Mouse (Mus musculus): Measurements from ENCODE around the gene Zfp57. TPM values are rescaled to one million over a fixed set of nuclear protein-coding genes. Genes with fewer than 3 reads are reported as not detected.

Zfp57 gene
- total and polyA plus RNA-seq, 2 experiments from 2014 or later = 9.2 to 12.5 TPM

DNA sequence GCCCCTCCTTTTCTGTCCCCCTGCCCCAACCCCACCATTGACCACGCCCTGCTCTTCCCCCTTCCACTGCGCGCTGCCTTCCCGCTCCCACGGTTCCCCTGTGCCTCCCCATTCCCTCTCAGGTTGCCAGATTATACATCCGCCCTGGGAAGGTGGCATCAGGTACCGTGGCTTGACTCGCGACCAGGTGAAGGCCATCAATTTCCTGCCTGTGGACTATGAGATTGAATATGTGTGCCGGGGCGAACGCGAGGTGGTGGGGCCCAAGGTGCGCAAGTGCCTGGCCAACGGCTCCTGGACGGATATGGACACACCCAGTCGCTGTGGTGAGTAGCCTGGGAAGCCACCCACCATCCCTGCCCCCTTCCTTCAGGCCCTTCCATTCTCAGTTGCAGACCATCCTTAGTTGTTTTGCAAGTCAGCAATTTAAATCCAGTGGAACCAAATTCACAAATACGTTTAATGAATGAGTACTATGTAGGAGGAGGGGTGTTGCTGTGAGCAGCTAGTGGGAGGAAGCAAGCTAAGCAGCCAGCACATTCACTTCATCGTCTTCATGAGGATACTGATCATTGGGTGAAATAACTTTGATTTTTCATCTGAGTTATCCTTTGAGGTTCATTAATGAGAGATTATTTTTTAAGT is 46.5 kb downstream of the Zfp57 start:
- H3K4me1 ChIP-seq (ENCODE audit: control insufficient read depth, insufficient read depth) = peaks cover 22% of the 10 kb centered on the region
- H3K4me3 ChIP-seq (ENCODE audit: low read depth, low read length) = no peak overlapping the region
- ATAC-seq (ENCODE audit: insufficient read depth, low read depth) = no peak
- no peak for DNase-seq (ENCODE audit: low spot score)
- H3K36me3 ChIP-seq (replicated peaks; ENCODE audit: control insufficient read depth, insufficient read depth, low read length) = no peaks in the 10 kb centered on the region
- H3K27me3 ChIP-seq (ENCODE audit: control insufficient read depth, insufficient read depth, low read length) = peaks cover 37% of the 10 kb centered on the region
- H3K9ac ChIP-seq (replicated peaks; ENCODE audit: low read depth, low read length) = no peak overlapping the region
- peak overlapping the region; percentile 82; the same call in 1 of the 2 replicates for H3K4me2 ChIP-seq (ENCODE audit: low read depth, low read length)
- no peak for TF ChIP-seq EP300 (IDR thresholded peaks at IDR 0.05; ENCODE audit: low read depth)
- TF ChIP-seq CTCF (IDR thresholded peaks at IDR 0.05; ENCODE audit: low read depth) = no peak
- WGBS = 43% methylated on average over 19 of the region's 19 CpGs
- H3K27ac ChIP-seq (ENCODE audit: low read depth) = no peak overlapping the region
- no peaks in the 10 kb centered on the region for H3K9me3 ChIP-seq (replicated peaks; ENCODE audit: control insufficient read depth, low read length)

DNA sequence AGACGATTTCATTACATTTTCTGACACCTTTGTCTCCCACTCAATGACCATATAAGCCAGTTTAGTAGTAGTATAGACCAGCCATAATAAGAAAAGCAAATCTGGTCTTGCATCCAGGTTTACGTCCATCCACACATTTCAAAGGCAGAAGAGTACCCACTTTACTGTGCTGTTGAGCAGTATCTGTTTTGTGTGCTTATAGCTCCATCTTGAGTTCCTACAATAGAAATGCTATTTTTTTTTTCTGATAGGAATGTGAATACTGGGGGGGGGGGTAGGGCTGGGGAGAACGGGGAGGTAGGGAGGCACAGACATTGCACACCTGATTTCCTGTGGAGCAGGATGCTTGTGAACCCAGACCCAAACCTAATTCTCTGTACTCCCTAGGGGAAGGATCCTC is 47.0 kb downstream of the Zfp57 start:
- no peaks in the 10 kb centered on the region for H3K36me3 ChIP-seq (replicated peaks; ENCODE audit: control insufficient read depth, insufficient read depth, low read length)
- peaks cover 22% of the 10 kb centered on the region for H3K4me1 ChIP-seq (ENCODE audit: control insufficient read depth, insufficient read depth)
- H3K4me3 ChIP-seq (ENCODE audit: low read depth, low read length) = no peak overlapping the region
- 42% methylated on average over 3 of the region's 3 CpGs for WGBS
- H3K9ac ChIP-seq (replicated peaks; ENCODE audit: low read depth, low read length) = no peak overlapping the region
- H3K4me2 ChIP-seq (ENCODE audit: low read depth, low read length) = no peak overlapping the region
- H3K27ac ChIP-seq (ENCODE audit: low read depth) = no peak overlapping the region
- TF ChIP-seq CTCF (IDR thresholded peaks at IDR 0.05; ENCODE audit: low read depth) (peak; percentile 49), EP300 (IDR thresholded peaks at IDR 0.05; ENCODE audit: low read depth) (no peak)
- H3K9me3 ChIP-seq (replicated peaks; ENCODE audit: control insufficient read depth, low read length) = no peaks in the 10 kb centered on the region
- peaks cover 37% of the 10 kb centered on the region for H3K27me3 ChIP-seq (ENCODE audit: control insufficient read depth, insufficient read depth, low read length)
- ATAC-seq (ENCODE audit: insufficient read depth, low read depth) (no peak), DNase-seq (ENCODE audit: low spot score) (peak; percentile 66)

- H3K27me3 ChIP-seq (ENCODE audit: control insufficient read depth, insufficient read depth, low read length) = peaks cover 37% of the 10 kb centered on the region
- peaks cover 22% of the 10 kb centered on the region for H3K4me1 ChIP-seq (ENCODE audit: control insufficient read depth, insufficient read depth)
- TF ChIP-seq CTCF (IDR thresholded peaks at IDR 0.05; ENCODE audit: low read depth) = no peak
- no peak for TF ChIP-seq EP300 (IDR thresholded peaks at IDR 0.05; ENCODE audit: low read depth)
- WGBS = 72% methylated on average over 7 of the region's 7 CpGs
- H3K4me3 ChIP-seq (ENCODE audit: low read depth, low read length) = no peak overlapping the region
- H3K36me3 ChIP-seq (replicated peaks; ENCODE audit: control insufficient read depth, insufficient read depth, low read length) = no peaks in the 10 kb centered on the region
- no peaks in the 10 kb centered on the region for H3K9me3 ChIP-seq (replicated peaks; ENCODE audit: control insufficient read depth, low read length)
- no peak overlapping the region for H3K27ac ChIP-seq (ENCODE audit: low read depth)
- no peak overlapping the region for H3K9ac ChIP-seq (replicated peaks; ENCODE audit: low read depth, low read length)
- DNase-seq (ENCODE audit: low spot score) (no peak), ATAC-seq (ENCODE audit: insufficient read depth, low read depth) (no peak)
- H3K4me2 ChIP-seq (ENCODE audit: low read depth, low read length) = no peak overlapping the region
These were observed 47.4 kb downstream of the Zfp57 start for GRCm38 (mm10) chr17:37048383-37048782.

DNA sequence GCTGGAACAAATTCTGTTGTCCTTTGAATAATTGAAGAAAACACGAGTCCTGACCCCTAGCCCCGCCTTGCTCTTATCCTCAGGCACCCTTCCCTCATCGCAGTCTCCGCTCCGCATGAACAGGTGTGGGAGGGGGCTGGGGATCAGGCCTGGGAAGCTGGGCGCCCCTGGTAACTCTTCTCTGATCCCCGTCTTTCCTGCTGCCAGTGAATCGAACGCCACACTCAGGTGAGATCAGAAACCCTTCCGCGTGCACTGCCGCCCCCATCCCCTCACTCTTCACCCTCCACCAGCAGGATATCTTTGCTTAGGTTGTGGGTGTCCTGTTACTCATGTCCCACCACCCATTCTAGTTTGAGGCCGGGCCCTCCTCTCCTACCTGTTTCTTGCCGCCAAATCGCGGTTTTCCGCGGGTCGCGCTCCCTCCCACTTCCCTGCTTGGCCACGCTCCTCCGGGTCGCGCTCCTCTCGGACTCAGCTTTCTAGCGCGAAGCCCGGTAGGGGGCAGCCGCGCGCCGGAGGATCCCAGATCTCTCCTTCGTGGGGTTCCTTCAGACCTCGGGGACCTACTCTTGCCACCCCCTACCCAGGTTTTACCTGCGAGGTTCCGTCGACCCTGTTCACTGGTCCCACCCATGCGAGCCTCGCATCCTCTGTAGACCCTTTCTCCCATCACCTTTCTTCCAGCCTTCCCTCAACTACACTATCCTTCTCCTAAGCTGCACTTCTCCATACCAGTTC is 48.8 kb downstream of the Zfp57 start:
- Histone ChIP-seq H3K27me3 (ENCODE audit: control insufficient read depth, insufficient read depth, low read length) (peaks cover 37% of the 10 kb centered on the region), H3K4me3 (ENCODE audit: low read depth, low read length) (peak overlapping the region; percentile 47), H3K9ac (replicated peaks; ENCODE audit: low read depth, low read length) (no peak overlapping the region), H3K9me3 (replicated peaks; ENCODE audit: control insufficient read depth, low read length) (no peaks in the 10 kb centered on the region), H3K36me3 (replicated peaks; ENCODE audit: control insufficient read depth, insufficient read depth, low read length) (peaks cover 6% of the 10 kb centered on the region; the same call in 1 of the 2 replicates), H3K4me2 (ENCODE audit: low read depth, low read length) (peak overlapping the region; percentile 85), H3K4me1 (ENCODE audit: control insufficient read depth, insufficient read depth) (peaks cover 22% of the 10 kb centered on the region), H3K27ac (ENCODE audit: low read depth) (no peak overlapping the region)
- WGBS = 8% methylated on average over 39 of the region's 39 CpGs
- peak; percentile 41 for TF ChIP-seq CTCF (IDR thresholded peaks at IDR 0.05; ENCODE audit: low read depth)
- no peak for TF ChIP-seq EP300 (IDR thresholded peaks at IDR 0.05; ENCODE audit: low read depth)
- ATAC-seq (ENCODE audit: insufficient read depth, low read depth) = peak; percentile 14; the same call in 1 of the 2 replicates
- DNase-seq (ENCODE audit: low spot score) = peak; percentile 31

DNA sequence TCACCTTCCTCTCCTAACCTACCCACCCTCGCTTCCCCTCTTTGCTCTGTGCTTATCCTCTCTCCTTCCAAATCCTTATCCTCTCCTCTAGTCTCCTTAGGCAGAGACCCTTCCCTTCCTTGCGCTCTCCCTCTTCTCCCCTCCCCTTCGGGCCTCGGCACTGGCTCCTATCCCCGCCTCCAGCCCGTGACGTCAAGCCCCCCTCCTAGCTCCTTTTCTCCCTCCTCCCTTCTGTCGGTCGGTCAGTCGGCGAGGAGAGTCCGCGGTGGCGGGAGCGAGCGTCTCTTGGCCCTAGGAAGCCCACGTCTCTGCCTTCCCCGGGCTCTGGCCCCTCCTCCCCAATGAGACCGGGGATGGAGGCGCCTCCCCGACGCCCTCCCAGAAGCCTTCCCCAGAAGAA is 49.4 kb downstream of the Zfp57 start:
- Histone ChIP-seq H3K4me2 (ENCODE audit: low read depth, low read length) (peak overlapping the region; percentile 85), H3K36me3 (replicated peaks; ENCODE audit: control insufficient read depth, insufficient read depth, low read length) (peaks cover 11% of the 10 kb centered on the region; the same call in 1 of the 2 replicates), H3K27me3 (ENCODE audit: control insufficient read depth, insufficient read depth, low read length) (peaks cover 37% of the 10 kb centered on the region), H3K4me3 (ENCODE audit: low read depth, low read length) (peak overlapping the region; percentile 47), H3K9me3 (replicated peaks; ENCODE audit: control insufficient read depth, low read length) (no peaks in the 10 kb centered on the region), H3K27ac (ENCODE audit: low read depth) (no peak overlapping the region), H3K4me1 (ENCODE audit: control insufficient read depth, insufficient read depth) (peaks cover 22% of the 10 kb centered on the region), H3K9ac (replicated peaks; ENCODE audit: low read depth, low read length) (peak overlapping the region; percentile 50)
- peak; percentile 32; the same call in 1 of the 2 replicates for ATAC-seq (ENCODE audit: insufficient read depth, low read depth)
- TF ChIP-seq EP300 (IDR thresholded peaks at IDR 0.05; ENCODE audit: low read depth) (no peak), CTCF (IDR thresholded peaks at IDR 0.05; ENCODE audit: low read depth) (no peak)
- no peak for DNase-seq (ENCODE audit: low spot score)
- 2% methylated on average over 21 of the region's 22 CpGs for WGBS

Data from heart, postnatal 0 days (tissue).